Mouse (Mus musculus) embryonic facial prominence, embryonic 10.5 days (tissue): ENCODE data around the gene Tspan11. TPM values are rescaled to one million over a fixed set of nuclear protein-coding genes. Genes with fewer than 3 reads are reported as not detected.
A peak's percentile ranks its signal among the peaks of the same experiment; 100 is the strongest.

Source experiments
- DNase-seq: peaks from one replicate; pipeline ENCODE4 v3.0.0-alpha.2; 2017; ENCODE audit warnings: low spot score
- H3K27ac ChIP-seq: fragments of 300-500 bp; sonication (generic); replicated peaks from 2 replicates; pipeline ENCODE4 v1.5.1; 2016; ENCODE audit warnings: mild to moderate bottlenecking
- H3K27me3 ChIP-seq: fragments of 300-500 bp; sonication (generic); replicated peaks from 2 replicates; pipeline ENCODE4 v1.6.1; 2016; ENCODE audit warnings: low read depth, mild to moderate bottlenecking; ENCODE audit not compliant: poor library complexity, severe bottlenecking
- H3K36me3 ChIP-seq: fragments of 300-500 bp; sonication (generic); replicated peaks from 2 replicates; pipeline ENCODE4 v1.6.1; 2016; ENCODE audit warnings: mild to moderate bottlenecking, moderate library complexity
- H3K4me1 ChIP-seq: fragments of 300-500 bp; sonication (generic); 2 replicates; pipeline ENCODE4 v1.6.1; 2016
- H3K4me3 ChIP-seq: fragments of 300-500 bp; sonication (generic); 2 replicates; pipeline ENCODE4 v1.5.1; 2016; ENCODE audit warnings: mild to moderate bottlenecking, moderate library complexity
- H3K9me3 ChIP-seq: fragments of 300-500 bp; sonication (generic); 2 replicates; pipeline ENCODE4 v1.6.1; 2016; ENCODE audit warnings: mild to moderate bottlenecking
- WGBS: fragments of 180-500 bp; shearing (Covaris S2); methylation state at CpG from one replicate; pipeline ENCODE4 v1.1.7; 2016; 5-methylcytosine and 5-hydroxymethylcytosine counted together
- polyA plus RNA-seq: library from polyadenylated mRNA; unstranded; fragments of >200 nt; fragmentation: Nextera tagmentation; extraction: Ambion mirVana; gene quantifications from 2 replicates; pipeline ENCODE4 v1.2.1, GENCODE M21; 2016

Gene Tspan11
- polyA plus RNA-seq, 1 experiment from 2014 or later, result 6.9 TPM

DNA sequence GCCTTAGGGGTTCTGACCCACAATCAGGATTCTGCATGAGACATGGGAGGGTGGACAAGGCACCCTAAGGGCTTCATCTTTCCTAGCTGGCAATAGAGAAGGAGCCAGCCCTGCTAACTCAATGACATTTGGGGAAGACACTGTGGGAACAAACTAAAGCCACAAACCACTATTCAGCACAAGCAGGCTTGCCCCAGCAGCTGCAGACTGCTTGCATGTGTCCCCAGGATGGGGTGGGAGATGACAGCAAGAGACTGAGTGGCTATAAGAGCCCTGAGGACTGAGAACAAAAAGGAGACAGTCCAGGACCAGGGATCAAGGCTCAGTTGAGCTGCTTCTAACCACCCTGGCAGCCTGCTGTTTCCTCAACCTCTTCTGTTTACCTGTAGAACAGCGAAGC, 114.2 kb downstream of the Tspan11 start:
- no peak for DNase-seq
- Histone ChIP-seq H3K4me1 (peaks cover 41% of the 10 kb centered on the region), H3K4me3 (no peak overlapping the region), H3K27ac (peak overlapping the region; percentile 45), H3K36me3 (peaks cover 15% of the 10 kb centered on the region), H3K9me3 (no peaks in the 10 kb centered on the region), H3K27me3 (no peaks in the 10 kb centered on the region)
- 43% methylated on average over 1 of the region's 1 CpGs for WGBS

DNA sequence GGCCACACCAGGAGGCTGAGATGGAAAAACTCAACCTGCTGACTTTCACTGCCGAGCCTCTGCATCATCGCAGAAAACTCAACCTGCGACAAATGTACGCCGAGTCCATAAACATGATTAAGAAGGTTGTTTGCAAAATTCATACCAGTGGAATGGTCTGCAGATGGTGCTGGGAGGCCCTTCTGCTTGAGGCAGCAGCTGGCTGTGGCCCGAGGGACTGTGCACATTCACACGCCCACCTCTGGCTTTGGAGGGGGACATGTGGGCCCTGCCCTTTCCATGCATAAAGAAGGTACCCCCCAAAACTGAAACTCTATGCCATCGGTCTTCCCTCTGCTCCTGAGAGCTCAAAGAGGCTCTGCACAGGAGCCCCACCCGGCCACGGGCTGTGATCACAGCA, 114.7 kb downstream of the Tspan11 start:
- 71% methylated on average over 10 of the region's 10 CpGs for WGBS
- Histone ChIP-seq H3K27me3 (no peaks in the 10 kb centered on the region), H3K9me3 (no peaks in the 10 kb centered on the region), H3K4me3 (no peak overlapping the region), H3K4me1 (peaks cover 45% of the 10 kb centered on the region), H3K36me3 (peaks cover 12% of the 10 kb centered on the region), H3K27ac (peak overlapping the region; percentile 45)
- DNase-seq, result no peak

DNA sequence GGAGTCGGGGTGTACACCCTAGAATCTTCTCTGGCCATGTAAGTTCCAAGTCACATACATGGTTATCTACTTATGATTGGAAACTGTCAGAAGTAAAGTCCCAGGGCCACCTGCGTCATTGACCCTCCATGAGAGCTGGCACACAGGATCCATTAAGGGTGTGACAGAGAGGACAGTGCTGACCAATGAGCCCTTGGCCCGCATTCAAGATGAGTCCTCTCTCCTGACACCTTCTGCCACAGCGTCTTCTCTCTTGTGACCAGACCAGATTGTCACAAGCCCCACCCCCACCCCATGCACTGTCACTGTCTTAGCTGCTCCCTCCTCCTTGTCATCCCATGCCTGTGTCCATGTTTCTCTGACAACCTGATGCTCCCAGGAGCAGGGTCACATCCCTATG, 115.3 kb downstream of the Tspan11 start:
- H3K4me1 ChIP-seq, result peaks cover 50% of the 10 kb centered on the region
- H3K27me3 ChIP-seq, result no peaks in the 10 kb centered on the region
- 82% methylated on average over 4 of the region's 4 CpGs for WGBS
- H3K36me3 ChIP-seq, result peaks cover 7% of the 10 kb centered on the region
- no peak for DNase-seq
- H3K27ac ChIP-seq, result no peak overlapping the region
- H3K4me3 ChIP-seq, result no peak overlapping the region
- H3K9me3 ChIP-seq, result no peaks in the 10 kb centered on the region

DNA sequence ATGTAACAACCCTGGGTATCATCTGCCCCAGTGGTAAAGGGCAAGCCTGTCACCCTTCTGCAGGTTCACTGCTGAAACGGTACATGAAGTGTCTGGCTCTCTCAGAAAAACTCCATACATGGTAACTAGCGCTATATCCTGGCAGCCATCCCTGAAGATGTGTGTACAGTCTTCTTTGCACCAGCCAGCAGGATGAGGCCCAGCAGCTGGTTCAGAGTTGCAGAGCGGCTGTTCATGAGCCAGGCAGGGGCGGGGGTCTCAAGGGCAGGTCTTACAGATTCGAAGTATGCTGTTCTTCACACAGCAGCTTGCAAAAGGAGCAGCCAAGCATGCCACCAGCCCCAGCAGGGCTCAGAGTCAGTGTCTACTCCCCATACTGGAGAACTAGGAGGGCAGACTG, 116.2 kb downstream of the Tspan11 start:
- WGBS, result 76% methylated on average over 5 of the region's 5 CpGs
- H3K9me3 ChIP-seq, result no peaks in the 10 kb centered on the region
- H3K36me3 ChIP-seq, result no peaks in the 10 kb centered on the region
- no peak for DNase-seq
- peaks cover 57% of the 10 kb centered on the region for H3K4me1 ChIP-seq
- H3K4me3 ChIP-seq, result no peak overlapping the region
- peak overlapping the region; percentile 15; the same call in 1 of the 2 replicates for H3K27ac ChIP-seq
- H3K27me3 ChIP-seq, result no peaks in the 10 kb centered on the region

Other genes with a start within 250 kb of the Tspan11 start
- gene Prmt8, start 118.1 kb upstream of the Tspan11 start, polyA plus RNA-seq, result 3.9 and 7.9 TPM in 2 replicates